Mouse (Mus musculus): ENCODE measurements around the gene Slc7a15. TPM values are rescaled to one million over a fixed set of nuclear protein-coding genes. Genes with fewer than 3 reads are reported as not detected.
A peak's percentile ranks its signal among the peaks of the same experiment; 100 is the strongest.
"Not testable (repeated sequence)": the region's sequence is repeated elsewhere in the genome, so short reads cannot be mapped to it uniquely, and the experiment has no call there.

Gene Slc7a15
- total RNA-seq, 1 experiment from 2014 or later: not detected

- not testable (repeated sequence) for ATAC-seq (replicated peaks; ENCODE audit: low read depth, poor library complexity, severe bottlenecking)
These were observed 27.5 kb downstream of the Slc7a15 start for GRCm38 (mm10) chr12:8571287-8571902.

- not testable (repeated sequence) for ATAC-seq (replicated peaks; ENCODE audit: low read depth, poor library complexity, severe bottlenecking)
These were observed 36.7 kb downstream of the Slc7a15 start for GRCm38 (mm10) chr12:8562213-8562612.

- ATAC-seq (replicated peaks; ENCODE audit: low read depth, poor library complexity, severe bottlenecking): peak; percentile 56; the same call in 1 of the 2 replicates
These were observed 39.0 kb downstream of the Slc7a15 start for GRCm38 (mm10) chr12:8559876-8560275.

- no peak for ATAC-seq (replicated peaks; ENCODE audit: low read depth, poor library complexity, severe bottlenecking)
These were observed 42.7 kb downstream of the Slc7a15 start for GRCm38 (mm10) chr12:8556189-8556588.

GRCm38 (mm10) chr12:8555419-8555818 lies 43.4 kb downstream of the Slc7a15 start:
- no peak for ATAC-seq (replicated peaks; ENCODE audit: low read depth, poor library complexity, severe bottlenecking)

- ATAC-seq (replicated peaks; ENCODE audit: low read depth, poor library complexity, severe bottlenecking): peak; percentile 97
These were observed 51.5 kb downstream of the Slc7a15 start for GRCm38 (mm10) chr12:8547357-8547756.

GRCm38 (mm10) chr12:8546801-8547200 lies 52.1 kb downstream of the Slc7a15 start:
- ATAC-seq (replicated peaks; ENCODE audit: low read depth, poor library complexity, severe bottlenecking): no peak

- no peak for ATAC-seq (replicated peaks; ENCODE audit: low read depth, poor library complexity, severe bottlenecking)
These were observed 53.7 kb downstream of the Slc7a15 start for GRCm38 (mm10) chr12:8545066-8545610.

GRCm38 (mm10) chr12:8542371-8542770 lies 56.5 kb downstream of the Slc7a15 start:
- no peak for ATAC-seq (replicated peaks; ENCODE audit: low read depth, poor library complexity, severe bottlenecking)

GRCm38 (mm10) chr12:8539471-8539870 lies 59.4 kb downstream of the Slc7a15 start:
- ATAC-seq (replicated peaks; ENCODE audit: low read depth, poor library complexity, severe bottlenecking): no peak

- no peak for ATAC-seq (replicated peaks; ENCODE audit: low read depth, poor library complexity, severe bottlenecking)
These were observed 61.6 kb downstream of the Slc7a15 start for GRCm38 (mm10) chr12:8537291-8537690.

- no peak for ATAC-seq (replicated peaks; ENCODE audit: low read depth, poor library complexity, severe bottlenecking)
These were observed 62.5 kb downstream of the Slc7a15 start for GRCm38 (mm10) chr12:8536221-8536965.

GRCm38 (mm10) chr12:8535596-8535995 lies 63.3 kb downstream of the Slc7a15 start:
- ATAC-seq (replicated peaks; ENCODE audit: low read depth, poor library complexity, severe bottlenecking): no peak

- no peak for ATAC-seq (replicated peaks; ENCODE audit: low read depth, poor library complexity, severe bottlenecking)
These were observed 64.0 kb downstream of the Slc7a15 start for GRCm38 (mm10) chr12:8534915-8535314.

GRCm38 (mm10) chr12:8527770-8528169 lies 71.1 kb downstream of the Slc7a15 start:
- ATAC-seq (replicated peaks; ENCODE audit: low read depth, poor library complexity, severe bottlenecking): no peak

GRCm38 (mm10) chr12:8527175-8527574 lies 71.7 kb downstream of the Slc7a15 start:
- no peak for ATAC-seq (replicated peaks; ENCODE audit: low read depth, poor library complexity, severe bottlenecking)

- ATAC-seq (replicated peaks; ENCODE audit: low read depth, poor library complexity, severe bottlenecking): no peak
These were observed 74.8 kb downstream of the Slc7a15 start for GRCm38 (mm10) chr12:8524062-8524461.

GRCm38 (mm10) chr12:8522711-8523110 lies 76.2 kb downstream of the Slc7a15 start:
- no peak for ATAC-seq (replicated peaks; ENCODE audit: low read depth, poor library complexity, severe bottlenecking)

- ATAC-seq (replicated peaks; ENCODE audit: low read depth, poor library complexity, severe bottlenecking): peak; percentile 92
These were observed 77.4 kb downstream of the Slc7a15 start for GRCm38 (mm10) chr12:8521375-8522047.

GRCm38 (mm10) chr12:8519431-8520160 lies 79.3 kb downstream of the Slc7a15 start:
- ATAC-seq (replicated peaks; ENCODE audit: low read depth, poor library complexity, severe bottlenecking): peak; percentile 17

Data from common myeloid progenitor, adult 5-6 weeks (primary cell).